ENCODE assay signal across 13 mouse cellular contexts in the genomic region with DNA sequence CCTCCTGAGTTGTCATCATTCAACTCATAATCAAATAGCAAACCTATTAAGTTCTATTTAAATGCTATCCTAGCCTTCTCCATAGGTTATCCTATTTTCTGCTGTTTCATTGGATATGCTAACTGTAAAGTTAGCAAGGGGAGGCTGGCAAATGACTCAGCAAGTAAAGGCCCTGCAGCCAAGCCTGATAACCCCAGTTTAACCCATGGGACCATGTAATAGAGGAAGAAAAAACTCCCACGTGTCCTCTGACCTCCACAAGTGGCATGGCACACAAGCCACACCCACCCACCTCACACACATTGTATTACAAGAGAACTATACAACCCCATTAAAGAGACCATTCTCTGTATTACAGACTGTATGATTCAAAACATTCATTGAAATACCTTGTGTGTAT. TPM values are rescaled to one million over a fixed set of nuclear protein-coding genes. Genes with fewer than 3 reads are reported as not detected.
A peak's percentile ranks its signal among the peaks of the same experiment; 100 is the strongest.
DNase-seq lines count a peak whose midpoint lies in the region; ATAC-seq and TF ChIP-seq lines count a peak whose summit lies in the region.
"Had no signal": no experiment of that assay in that cellular context is flagged by ENCODE, and none has a peak within 500 bp of the region (broad histone marks: within the 10 kb centered on the region; RNA-seq: fewer than 3 reads in every experiment).

No protein-coding gene starts in this region.

- peak; percentile 82 for ATAC-seq in common myeloid progenitor, adult 5-6 weeks (replicated peaks; ENCODE audit: low read depth, poor library complexity, severe bottlenecking)
- ATAC-seq in liver, embryonic 13.5 days (ENCODE audit: low read depth): peak; percentile 94

- H3K36me3 ChIP-seq in liver, embryonic 13.5 days: no peaks in the 10 kb centered on the region
- H3K36me3 ChIP-seq: hindbrain, embryonic 15.5 days had no signal

- peaks cover 17% of the 10 kb centered on the region for H3K4me1 ChIP-seq in lung, adult 2 months (ENCODE audit: control insufficient read depth, insufficient read depth, low read length)
- H3K4me1 ChIP-seq in liver, embryonic 13.5 days (replicated peaks): peaks cover 49% of the 10 kb centered on the region
- H3K4me1 ChIP-seq: midbrain, embryonic 10.5 days had no signal

- peak overlapping the region; percentile 25; the same call in 1 of the 2 replicates for H3K4me2 ChIP-seq in liver, embryonic 13.5 days
- H3K4me2 ChIP-seq: hindbrain, embryonic 15.5 days; limb, embryonic 13.5 days had no signal

- no peak for TF ChIP-seq CTCF in lung, adult 2 months (IDR thresholded peaks at IDR 0.05; ENCODE audit: insufficient read depth, low read length)

- no peak overlapping the region for H3K9ac ChIP-seq in liver, embryonic 13.5 days
- H3K9ac ChIP-seq: hindbrain, embryonic 15.5 days; limb, embryonic 13.5 days had no signal

- DNase-seq in lung, postnatal 25 days (ENCODE audit: low spot score): peak; percentile 12
- DNase-seq in lung, adult 2 months: no peak
- DNase-seq in liver, embryonic 13.5 days: peak; percentile 65
- DNase-seq in cerebellum, adult 9-11 months: no peak
- no peak for DNase-seq in testis, postnatal 14 days (ENCODE audit: low spot score)
- DNase-seq in kidney, postnatal 4 days: no peak
- DNase-seq: thymus, postnatal 25 days had no signal

- H3K27ac ChIP-seq in liver, embryonic 13.5 days: peak overlapping the region; percentile 77; the same call in 1 of the 2 replicates
- H3K27ac ChIP-seq: heart, embryonic 10.5 days; hindbrain, embryonic 15.5 days; kidney, postnatal 0 days; limb, embryonic 13.5 days; midbrain, embryonic 10.5 days had no signal

- H3K4me3 ChIP-seq in lung, adult 2 months (replicated peaks; ENCODE audit: extremely low read depth, low read depth, low read length): no peak overlapping the region
- H3K4me3 ChIP-seq in liver, embryonic 13.5 days (replicated peaks): no peak overlapping the region
- H3K4me3 ChIP-seq: heart, embryonic 10.5 days; hindbrain, embryonic 15.5 days; limb, embryonic 13.5 days; midbrain, embryonic 10.5 days had no signal

- H3K27me3 ChIP-seq in liver, embryonic 13.5 days: no peaks in the 10 kb centered on the region
- H3K27me3 ChIP-seq: hindbrain, embryonic 15.5 days; limb, embryonic 13.5 days had no signal

- no peak for TF ChIP-seq POLR2A in lung, adult 2 months (IDR thresholded peaks at IDR 0.05; ENCODE audit: borderline replicate concordance, extremely low read depth, low read depth, low read length)

- WGBS in lung, adult 2 months: 18% methylated on average over 1 of the region's 1 CpGs
- WGBS in liver, embryonic 13.5 days (ENCODE audit: insufficient replicate concordance): 0% methylated on average over 1 of the region's 1 CpGs

- H3K9me3 ChIP-seq in liver, embryonic 13.5 days (replicated peaks): no peaks in the 10 kb centered on the region
- H3K9me3 ChIP-seq: heart, embryonic 10.5 days; hindbrain, embryonic 15.5 days; limb, embryonic 13.5 days had no signal

RNA-seq across cellular contexts. Expression of a gene that starts 13.8 kb away (rescaled TPM):
- 31.8 and 43.4 TPM in 2 replicates for polyA plus RNA-seq in lung, adult 2 months (2012; rRNA removed)
- 52.6 and 55.2 TPM in 2 replicates for total RNA-seq in common myeloid progenitor, adult 5-6 weeks (2017)
- 8.8 and 9.1 TPM in 2 replicates for polyA plus RNA-seq in liver, embryonic 13.5 days (2015; fragmentation: Nextera tagmentation; extraction: Ambion mirVana)

Comparison
In these comparisons a context has a peak if more than half of its experiments do, and no peak if none do; other contexts are left out.
1. DNase-seq: peak in lung, postnatal 25 days (single experiment) and liver, embryonic 13.5 days (single experiment); none in lung, adult 2 months (single experiment), cerebellum, adult 9-11 months (single experiment), testis, postnatal 14 days (single experiment) and kidney, postnatal 4 days (0 of 2).